Mouse (Mus musculus) myocyte (in vitro differentiated cells): ENCODE data around the gene Lamtor2.

Source experiments
- CEBPB ChIP-seq: IDR thresholded peaks from 2 replicates; pipeline ENCODE4 v1.6.1; 2011; ENCODE audit warnings: mild to moderate bottlenecking, moderate library complexity; ENCODE audit not compliant: poor library complexity, insufficient read depth, severe bottlenecking
- MAX ChIP-seq: IDR thresholded peaks from one replicate; pipeline ENCODE4 v1.6.1; 2011; ENCODE audit warnings: low read depth, mild to moderate bottlenecking, control low read depth
- MYOG ChIP-seq, 3 experiments: IDR thresholded peaks; one replicate each; pipeline ENCODE4 v1.6.1; 2011; ENCODE audit warnings: control low read depth in 2 of 3, low read depth in 2 of 3, mild to moderate bottlenecking in 2 of 3; ENCODE audit not compliant: insufficient read length in 2 of 3, control insufficient read depth in 1 of 3, insufficient read depth in 1 of 3
- POLR2A ChIP-seq: IDR thresholded peaks from one replicate; pipeline ENCODE4 v1.6.1; 2011; ENCODE audit warnings: low read depth, mild to moderate bottlenecking, control low read depth, moderate library complexity; ENCODE audit not compliant: insufficient read length
- POLR2AphosphoS2 ChIP-seq: IDR thresholded peaks from one replicate; pipeline ENCODE4 v1.6.1; 2011; ENCODE audit warnings: low read depth, control low read depth; ENCODE audit not compliant: insufficient read length
- TCF12 ChIP-seq: IDR thresholded peaks from one replicate; pipeline ENCODE4 v1.6.1; 2011; ENCODE audit warnings: mild to moderate bottlenecking, control low read depth; ENCODE audit not compliant: poor library complexity, insufficient read depth, severe bottlenecking
- USF1 ChIP-seq: IDR thresholded peaks from one replicate; pipeline ENCODE4 v1.6.1; 2011; ENCODE audit warnings: low read depth, mild to moderate bottlenecking, control low read depth, moderate library complexity

DNA sequence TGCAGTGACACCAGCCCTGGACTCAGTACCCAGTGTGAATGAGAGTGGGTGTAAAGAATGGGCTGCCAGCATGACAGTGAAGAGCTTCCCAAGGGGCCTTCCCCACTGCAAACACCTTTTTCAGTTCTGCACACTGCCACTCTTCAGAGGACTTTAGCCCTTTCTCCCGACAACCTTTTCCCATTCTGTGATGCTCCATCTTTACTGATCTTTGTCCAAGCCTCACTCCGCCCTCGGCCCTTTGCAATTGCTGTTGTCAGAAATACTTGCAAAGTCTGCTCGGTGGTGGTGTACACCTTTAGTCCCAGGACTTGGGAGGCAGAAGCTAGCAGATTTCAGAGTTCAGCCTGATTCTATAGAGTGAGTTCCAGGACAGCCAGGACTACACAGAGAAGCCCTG, 1.3 kb downstream of the Lamtor2 start:
- TF ChIP-seq TCF12 (no peak), CEBPB (no peak), POLR2A (no peak), USF1 (no peak), MYOG (IDR thresholded peaks at IDR 0.05; ENCODE audit: control insufficient read depth in 1 of 3, insufficient read depth in 1 of 3, insufficient read length in 2 of 3, low read depth in 2 of 3) (no peak), MAX (no peak), POLR2AphosphoS2 (no peak)
